Mouse (Mus musculus) ES-Bruce4 (cell line): ENCODE results near the gene Zbtb18. TPM values are rescaled to one million over a fixed set of nuclear protein-coding genes. Genes with fewer than 3 reads are reported as not detected.

ENCODE experiments used
- H3K27ac ChIP-seq: 2 replicates; pipeline ENCODE4 v1.5.1; 2012; ENCODE audit warnings: low read length, inconsistent platforms; ENCODE audit not compliant: insufficient read depth
- H3K27me3 ChIP-seq: 2 replicates; pipeline ENCODE4 v1.6.1; 2012; ENCODE audit warnings: mild to moderate bottlenecking, low read length, inconsistent platforms; ENCODE audit not compliant: control insufficient read depth, poor library complexity, insufficient read depth, severe bottlenecking
- H3K36me3 ChIP-seq: 2 replicates; pipeline ENCODE4 v1.6.1; 2012; ENCODE audit warnings: inconsistent platforms, mild to moderate bottlenecking, low read length, moderate library complexity; ENCODE audit not compliant: control insufficient read depth, poor library complexity, insufficient read depth, severe bottlenecking
- H3K4me1 ChIP-seq: one replicate; pipeline ENCODE4 v1.8.1; 2011; ENCODE audit warnings: low read length; ENCODE audit not compliant: control insufficient read depth, insufficient read depth
- H3K4me3 ChIP-seq: 2 replicates; pipeline ENCODE4 v1.5.1; 2011; ENCODE audit warnings: low read depth, mild to moderate bottlenecking, low read length
- H3K9ac ChIP-seq: 2 replicates; pipeline ENCODE4 v1.6.1; 2012; ENCODE audit warnings: low read depth, mild to moderate bottlenecking, inconsistent platforms; ENCODE audit not compliant: poor library complexity, severe bottlenecking
- H3K9me3 ChIP-seq: replicated peaks from 2 replicates; pipeline ENCODE4 v1.6.1; 2012; ENCODE audit warnings: mild to moderate bottlenecking, low read length, inconsistent platforms; ENCODE audit not compliant: control insufficient read depth, poor library complexity, insufficient read depth, severe bottlenecking
- CTCF ChIP-seq: IDR thresholded peaks from one replicate; pipeline ENCODE4 v1.8.1; 2011; ENCODE audit warnings: low read depth, low read length
- EP300 ChIP-seq: IDR thresholded peaks from 2 replicates; pipeline ENCODE4 v1.6.1; 2011; ENCODE audit warnings: low read depth, low read length; ENCODE audit not compliant: insufficient read depth
- POLR2A ChIP-seq: IDR thresholded peaks from one replicate; pipeline ENCODE4 v1.8.1; 2011; ENCODE audit warnings: low read length; ENCODE audit not compliant: insufficient read depth
- polyA plus RNA-seq: library from polyadenylated mRNA; stranded (reverse); fragments of >200 nt; gene quantifications from 2 replicates; pipeline ENCODE4 v1.2.4, GENCODE M21; 2011; ENCODE audit warnings: low read depth; ENCODE audit not compliant: missing spikeins, insufficient read depth, insufficient read length

Gene Zbtb18
- polyA plus RNA-seq = 21.3 and 26.0 TPM in 2 replicates

DNA sequence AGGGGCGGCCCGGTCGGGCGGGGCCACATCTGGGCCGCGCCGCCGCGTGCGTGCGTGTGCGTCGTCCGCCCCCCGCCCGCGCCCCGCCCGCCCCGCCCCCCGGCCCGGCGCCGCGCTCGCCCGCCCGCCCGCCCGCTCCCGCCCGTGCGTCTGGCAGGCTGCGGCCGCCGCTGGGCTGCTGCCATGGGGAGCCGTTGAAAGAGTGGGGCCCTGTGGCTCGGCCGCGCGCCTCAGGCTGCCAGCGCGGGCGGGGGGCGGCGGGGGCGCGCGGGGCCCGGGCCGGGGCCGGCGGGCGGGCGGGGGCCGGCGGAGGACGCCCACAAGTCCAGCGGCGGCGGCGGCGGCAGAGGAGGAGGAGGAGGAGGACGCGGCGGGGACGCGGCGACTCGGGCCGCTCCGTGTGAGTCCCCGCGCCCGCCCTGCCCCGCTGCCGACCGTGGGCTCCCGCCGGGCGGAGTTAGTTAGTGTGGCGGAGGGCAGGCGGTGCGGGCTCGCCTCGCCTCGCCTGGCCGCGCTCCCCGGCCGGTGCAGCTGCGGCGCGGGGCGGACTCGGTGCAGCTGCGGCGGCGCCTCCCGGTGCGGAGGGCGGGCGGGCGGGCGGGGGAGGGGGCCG is at the start of gene Zbtb18:
Zbtb18 (plus strand) TSS at position 156 of the 613 bp plus-strand sequence.
- H3K9ac ChIP-seq = peak within 1 kb of the TSS; percentile 96
- TF ChIP-seq POLR2A = no peak
- no peak for TF ChIP-seq EP300
- TF ChIP-seq CTCF = no peak
- H3K4me1 ChIP-seq = no peaks in the 10 kb centered on the region
- H3K36me3 ChIP-seq = no peaks in the 10 kb centered on the region
- H3K9me3 ChIP-seq = no peaks in the 10 kb centered on the region
- peak within 1 kb of the TSS; percentile 9; the same call in 1 of the 2 replicates for H3K27ac ChIP-seq
- peak within 1 kb of the TSS; percentile 97 for H3K4me3 ChIP-seq
- H3K27me3 ChIP-seq = no peaks in the 10 kb centered on the region

DNA sequence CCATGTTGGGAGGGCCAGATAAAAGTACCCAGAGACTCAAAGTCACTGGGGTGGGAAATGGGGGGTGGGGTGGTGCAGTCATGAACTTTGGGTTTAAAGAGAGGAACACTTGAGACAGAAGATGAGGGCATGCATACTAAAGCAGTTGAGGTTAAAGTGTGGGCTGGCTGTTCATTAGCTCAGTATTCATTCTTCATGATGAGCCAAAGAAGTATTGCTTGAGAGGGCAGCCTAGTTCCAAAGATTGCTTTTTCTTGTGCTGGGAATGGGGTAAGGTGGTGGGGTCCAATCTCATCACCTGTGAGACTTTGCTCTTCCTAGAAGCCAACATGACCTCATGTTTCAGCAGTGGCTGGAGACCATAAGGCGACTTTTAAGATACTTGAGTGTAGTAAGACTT is 44.7 kb upstream of the Zbtb18 start:
- TF ChIP-seq EP300 = no peak
- TF ChIP-seq CTCF = no peak
- Histone ChIP-seq H3K9me3 (no peaks in the 10 kb centered on the region), H3K27me3 (no peaks in the 10 kb centered on the region; the same call in 1 of the 2 replicates), H3K27ac (no peak overlapping the region), H3K9ac (no peak overlapping the region), H3K4me3 (no peak overlapping the region), H3K36me3 (no peaks in the 10 kb centered on the region), H3K4me1 (no peaks in the 10 kb centered on the region)

GRCm38 (mm10) chr1:177405170-177405569 is 37.0 kb upstream of the Zbtb18 start:
- H3K27ac ChIP-seq = no peak overlapping the region
- H3K4me1 ChIP-seq = no peaks in the 10 kb centered on the region
- no peaks in the 10 kb centered on the region for H3K27me3 ChIP-seq
- no peak for TF ChIP-seq POLR2A
- TF ChIP-seq CTCF = no peak
- TF ChIP-seq EP300 = no peak
- H3K9ac ChIP-seq = no peak overlapping the region
- H3K36me3 ChIP-seq = no peaks in the 10 kb centered on the region
- H3K4me3 ChIP-seq = no peak overlapping the region
- H3K9me3 ChIP-seq = no peaks in the 10 kb centered on the region

GRCm38 (mm10) chr1:177408690-177409089 is 33.5 kb upstream of the Zbtb18 start:
- H3K27ac ChIP-seq = no peak overlapping the region
- no peak overlapping the region for H3K9ac ChIP-seq
- no peaks in the 10 kb centered on the region for H3K36me3 ChIP-seq
- no peak overlapping the region for H3K4me3 ChIP-seq
- no peaks in the 10 kb centered on the region for H3K4me1 ChIP-seq
- H3K9me3 ChIP-seq = no peaks in the 10 kb centered on the region
- no peak for TF ChIP-seq CTCF
- no peak for TF ChIP-seq EP300
- no peak for TF ChIP-seq POLR2A
- H3K27me3 ChIP-seq = no peaks in the 10 kb centered on the region

- no peak overlapping the region for H3K9ac ChIP-seq
- no peaks in the 10 kb centered on the region for H3K4me1 ChIP-seq
- no peak overlapping the region for H3K4me3 ChIP-seq
- no peaks in the 10 kb centered on the region for H3K9me3 ChIP-seq
- TF ChIP-seq POLR2A (no peak), EP300 (no peak), CTCF (no peak)
- no peak overlapping the region for H3K27ac ChIP-seq
- no peaks in the 10 kb centered on the region for H3K36me3 ChIP-seq
- no peaks in the 10 kb centered on the region for H3K27me3 ChIP-seq
These were observed 31.3 kb upstream of the Zbtb18 start for GRCm38 (mm10) chr1:177410769-177411348.
